Mouse (Mus musculus): ENCODE data around the gene Oasl2. TPM values are rescaled to one million over a fixed set of nuclear protein-coding genes. Genes with fewer than 3 reads are reported as not detected.
"Not testable (repeated sequence)": the region's sequence is repeated elsewhere in the genome, so short reads cannot be mapped to it uniquely, and the experiment has no call there.

Oasl2 gene
- polyA plus RNA-seq, 1 experiment from 2014 or later = 4.8 TPM

GRCm38 (mm10) chr5:114902413-114902812 lies 5.7 kb downstream of the Oasl2 start:
- WGBS = 40% methylated on average over 1 of the region's 1 CpGs
- H3K9ac ChIP-seq (replicated peaks; ENCODE audit: low read length) = no peak overlapping the region
- H3K27me3 ChIP-seq (ENCODE audit: insufficient read depth, low read length) = no peaks in the 10 kb centered on the region
- peaks cover 6% of the 10 kb centered on the region; the same call in 1 of the 2 replicates for H3K9me3 ChIP-seq (ENCODE audit: low read length)
- no peak overlapping the region for H3K4me2 ChIP-seq (replicated peaks; ENCODE audit: low read depth, low read length)
- no peak for ATAC-seq (ENCODE audit: low FRiP score, low TSS enrichment)
- no peak overlapping the region for H3K4me3 ChIP-seq (ENCODE audit: low read length)
- H3K27ac ChIP-seq (ENCODE audit: low read length) = no peak overlapping the region
- H3K36me3 ChIP-seq (ENCODE audit: insufficient read depth, low read length) = peaks cover 4% of the 10 kb centered on the region; the same call in 1 of the 2 replicates
- peaks cover 4% of the 10 kb centered on the region for H3K4me1 ChIP-seq (ENCODE audit: insufficient read depth, low read length)

GRCm38 (mm10) chr5:114908598-114909305 lies 12.0 kb downstream of the Oasl2 start:
- ATAC-seq (ENCODE audit: low FRiP score, low TSS enrichment) = no peak
- Histone ChIP-seq H3K4me1 (ENCODE audit: insufficient read depth, low read length) (no peaks in the 10 kb centered on the region), H3K36me3 (ENCODE audit: insufficient read depth, low read length) (peaks cover 4% of the 10 kb centered on the region; the same call in 1 of the 2 replicates), H3K27me3 (ENCODE audit: insufficient read depth, low read length) (no peaks in the 10 kb centered on the region), H3K9ac (replicated peaks; ENCODE audit: low read length) (no peak overlapping the region), H3K27ac (ENCODE audit: low read length) (no peak overlapping the region), H3K4me2 (replicated peaks; ENCODE audit: low read depth, low read length) (no peak overlapping the region), H3K9me3 (ENCODE audit: low read length) (peaks cover 6% of the 10 kb centered on the region; the same call in 1 of the 2 replicates), H3K4me3 (ENCODE audit: low read length) (no peak overlapping the region)
- WGBS = 50% methylated on average over 13 of the region's 13 CpGs

- no peak overlapping the region for H3K4me3 ChIP-seq (ENCODE audit: low read length)
- no peak overlapping the region for H3K27ac ChIP-seq (ENCODE audit: low read length)
- H3K4me1 ChIP-seq (ENCODE audit: insufficient read depth, low read length) = no peaks in the 10 kb centered on the region
- whole genome bisulfite sequencing = 65% methylated on average over 4 of the region's 4 CpGs
- no peak overlapping the region for H3K9ac ChIP-seq (replicated peaks; ENCODE audit: low read length)
- no peaks in the 10 kb centered on the region for H3K27me3 ChIP-seq (ENCODE audit: insufficient read depth, low read length)
- no peak overlapping the region for H3K4me2 ChIP-seq (replicated peaks; ENCODE audit: low read depth, low read length)
- no peaks in the 10 kb centered on the region for H3K9me3 ChIP-seq (ENCODE audit: low read length)
- ATAC-seq (ENCODE audit: low FRiP score, low TSS enrichment) = no peak
- H3K36me3 ChIP-seq (ENCODE audit: insufficient read depth, low read length) = no peaks in the 10 kb centered on the region
These were observed 16.9 kb downstream of the Oasl2 start for GRCm38 (mm10) chr5:114913686-114914085.

GRCm38 (mm10) chr5:114914855-114915254 lies 18.1 kb downstream of the Oasl2 start:
- Histone ChIP-seq H3K4me1 (ENCODE audit: insufficient read depth, low read length) (no peaks in the 10 kb centered on the region), H3K27me3 (ENCODE audit: insufficient read depth, low read length) (no peaks in the 10 kb centered on the region), H3K9me3 (ENCODE audit: low read length) (no peaks in the 10 kb centered on the region), H3K4me3 (ENCODE audit: low read length) (no peak overlapping the region), H3K4me2 (replicated peaks; ENCODE audit: low read depth, low read length) (no peak overlapping the region), H3K9ac (replicated peaks; ENCODE audit: low read length) (no peak overlapping the region), H3K27ac (ENCODE audit: low read length) (no peak overlapping the region), H3K36me3 (ENCODE audit: insufficient read depth, low read length) (no peaks in the 10 kb centered on the region)
- ATAC-seq (ENCODE audit: low FRiP score, low TSS enrichment) = no peak
- 69% methylated on average over 8 of the region's 8 CpGs for WGBS

GRCm38 (mm10) chr5:114915854-114916253 lies 19.1 kb downstream of the Oasl2 start:
- H3K9me3 ChIP-seq (ENCODE audit: low read length) = no peaks in the 10 kb centered on the region
- 80% methylated on average over 5 of the region's 5 CpGs for WGBS
- no peaks in the 10 kb centered on the region for H3K36me3 ChIP-seq (ENCODE audit: insufficient read depth, low read length)
- H3K27me3 ChIP-seq (ENCODE audit: insufficient read depth, low read length) = no peaks in the 10 kb centered on the region
- no peak overlapping the region for H3K9ac ChIP-seq (replicated peaks; ENCODE audit: low read length)
- H3K4me1 ChIP-seq (ENCODE audit: insufficient read depth, low read length) = no peaks in the 10 kb centered on the region
- ATAC-seq (ENCODE audit: low FRiP score, low TSS enrichment) = no peak
- H3K27ac ChIP-seq (ENCODE audit: low read length) = no peak overlapping the region
- H3K4me3 ChIP-seq (ENCODE audit: low read length) = no peak overlapping the region
- no peak overlapping the region for H3K4me2 ChIP-seq (replicated peaks; ENCODE audit: low read depth, low read length)

- Histone ChIP-seq H3K9ac (replicated peaks; ENCODE audit: low read length) (no peak overlapping the region), H3K27me3 (ENCODE audit: insufficient read depth, low read length) (no peaks in the 10 kb centered on the region), H3K4me1 (ENCODE audit: insufficient read depth, low read length) (0 out of 2 replicates have a peak, but pooled peaks cover 2% of the 10 kb centered on the region), H3K27ac (ENCODE audit: low read length) (no peak overlapping the region), H3K4me2 (replicated peaks; ENCODE audit: low read depth, low read length) (no peak overlapping the region), H3K9me3 (ENCODE audit: low read length) (no peaks in the 10 kb centered on the region), H3K36me3 (ENCODE audit: insufficient read depth, low read length) (no peaks in the 10 kb centered on the region), H3K4me3 (ENCODE audit: low read length) (no peak overlapping the region)
- ATAC-seq (ENCODE audit: low FRiP score, low TSS enrichment) = no peak
- whole genome bisulfite sequencing = 74% methylated on average over 4 of the region's 4 CpGs
These were observed 20.0 kb downstream of the Oasl2 start for GRCm38 (mm10) chr5:114916777-114917176.

- not testable (repeated sequence) for H3K27ac ChIP-seq (ENCODE audit: low read length); H3K36me3 ChIP-seq (ENCODE audit: insufficient read depth, low read length); H3K9ac ChIP-seq (replicated peaks; ENCODE audit: low read length); ATAC-seq (ENCODE audit: low FRiP score, low TSS enrichment); H3K27me3 ChIP-seq (ENCODE audit: insufficient read depth, low read length); H3K4me1 ChIP-seq (ENCODE audit: insufficient read depth, low read length); H3K4me2 ChIP-seq (replicated peaks; ENCODE audit: low read depth, low read length); H3K4me3 ChIP-seq (ENCODE audit: low read length); H3K9me3 ChIP-seq (ENCODE audit: low read length)
- 91% methylated on average over 5 of the region's 5 CpGs for WGBS
These were observed 20.6 kb downstream of the Oasl2 start for GRCm38 (mm10) chr5:114917357-114917756.

GRCm38 (mm10) chr5:114921551-114922365 lies 25.0 kb downstream of the Oasl2 start:
- H3K4me2 ChIP-seq (replicated peaks; ENCODE audit: low read depth, low read length) = no peak overlapping the region
- no peak overlapping the region for H3K27ac ChIP-seq (ENCODE audit: low read length)
- peak; percentile 53 for ATAC-seq (ENCODE audit: low FRiP score, low TSS enrichment)
- 67% methylated on average over 19 of the region's 19 CpGs for WGBS
- H3K9ac ChIP-seq (replicated peaks; ENCODE audit: low read length) = no peak overlapping the region
- H3K27me3 ChIP-seq (ENCODE audit: insufficient read depth, low read length) = no peaks in the 10 kb centered on the region
- H3K36me3 ChIP-seq (ENCODE audit: insufficient read depth, low read length) = no peaks in the 10 kb centered on the region
- H3K4me1 ChIP-seq (ENCODE audit: insufficient read depth, low read length) = peaks cover 20% of the 10 kb centered on the region
- no peak overlapping the region for H3K4me3 ChIP-seq (ENCODE audit: low read length)
- no peaks in the 10 kb centered on the region for H3K9me3 ChIP-seq (ENCODE audit: low read length)

GRCm38 (mm10) chr5:114922366-114922731 lies 25.6 kb downstream of the Oasl2 start:
- WGBS = 56% methylated on average over 10 of the region's 10 CpGs
- H3K9me3 ChIP-seq (ENCODE audit: low read length) = no peaks in the 10 kb centered on the region
- H3K27me3 ChIP-seq (ENCODE audit: insufficient read depth, low read length) = no peaks in the 10 kb centered on the region
- no peak overlapping the region for H3K4me2 ChIP-seq (replicated peaks; ENCODE audit: low read depth, low read length)
- no peak overlapping the region for H3K27ac ChIP-seq (ENCODE audit: low read length)
- 0 out of 2 replicates have a peak, but pooled peaks have one; percentile 33 for ATAC-seq (ENCODE audit: low FRiP score, low TSS enrichment)
- H3K9ac ChIP-seq (replicated peaks; ENCODE audit: low read length) = no peak overlapping the region
- peaks cover 22% of the 10 kb centered on the region for H3K4me1 ChIP-seq (ENCODE audit: insufficient read depth, low read length)
- no peak overlapping the region for H3K4me3 ChIP-seq (ENCODE audit: low read length)
- no peaks in the 10 kb centered on the region for H3K36me3 ChIP-seq (ENCODE audit: insufficient read depth, low read length)

- Histone ChIP-seq H3K4me3 (ENCODE audit: low read length) (peak within 1 kb of the TSS; percentile 34), H3K9me3 (ENCODE audit: low read length) (no peaks in the 10 kb centered on the region), H3K27me3 (ENCODE audit: insufficient read depth, low read length) (no peaks in the 10 kb centered on the region), H3K4me1 (ENCODE audit: insufficient read depth, low read length) (peaks cover 22% of the 10 kb centered on the region), H3K4me2 (replicated peaks; ENCODE audit: low read depth, low read length) (peak within 1 kb of the TSS; percentile 50), H3K36me3 (ENCODE audit: insufficient read depth, low read length) (no peaks in the 10 kb centered on the region), H3K27ac (ENCODE audit: low read length) (no peak within 1 kb of the TSS), H3K9ac (replicated peaks; ENCODE audit: low read length) (peak within 1 kb of the TSS; percentile 55)
- ATAC-seq (ENCODE audit: low FRiP score, low TSS enrichment) = peak; percentile 41; the same call in 1 of the 2 replicates
- WGBS = 21% methylated on average over 15 of the region's 15 CpGs
These were observed 26.3 kb downstream of the Oasl2 start, which contains the start of gene Oasl1 for GRCm38 (mm10) chr5:114922998-114923473. Gene Oasl1, plus strand, starts transcription at chr5:114923240.

Data from kidney, embryonic 16.5 days (tissue).